Mouse (Mus musculus) forebrain, postnatal 0 days (tissue): ENCODE data around the gene N4bp2l1. TPM values are rescaled to one million over a fixed set of nuclear protein-coding genes. Genes with fewer than 3 reads are reported as not detected.
A peak's percentile ranks its signal among the peaks of the same experiment; 100 is the strongest.

ENCODE experiments used
- ATAC-seq: fragments of 200-750 bp; cut with Nextera tagmentation; 2 replicates; pipeline ENCODE4 v1.8.0; 2017; ENCODE audit warnings: mild to moderate bottlenecking, moderate library complexity
- DNase-seq: peaks from one replicate; pipeline ENCODE4 v3.0.0-alpha.2; 2015
- H3K27ac ChIP-seq: fragments of 300-500 bp; sonication (generic); 2 replicates; pipeline ENCODE4 v1.5.1; 2014; ENCODE audit warnings: low read depth, mild to moderate bottlenecking, antibody characterized with exemption, low read length, moderate library complexity, mixed read lengths
- H3K27me3 ChIP-seq: fragments of 300-500 bp; sonication (generic); 2 replicates; pipeline ENCODE4 v1.6.1; 2014; ENCODE audit warnings: mild to moderate bottlenecking, low read length, mixed read lengths; ENCODE audit not compliant: insufficient read depth
- H3K36me3 ChIP-seq: fragments of 300-500 bp; sonication (generic); 2 replicates; pipeline ENCODE4 v1.6.1; 2014; ENCODE audit warnings: mild to moderate bottlenecking, moderate library complexity; ENCODE audit not compliant: insufficient read depth
- H3K4me1 ChIP-seq: fragments of 300-500 bp; sonication (generic); 2 replicates; pipeline ENCODE4 v1.6.1; 2014; ENCODE audit warnings: antibody characterized with exemption; ENCODE audit not compliant: insufficient read depth
- H3K4me2 ChIP-seq: fragments of 300-500 bp; sonication (generic); 2 replicates; pipeline ENCODE4 v1.6.1; 2014; ENCODE audit warnings: low read depth, mild to moderate bottlenecking, moderate library complexity
- H3K4me3 ChIP-seq: fragments of 300-500 bp; sonication (generic); 2 replicates; pipeline ENCODE4 v1.5.1; 2014; ENCODE audit warnings: low read depth, low read length, mixed read lengths
- H3K9ac ChIP-seq: fragments of 300-500 bp; sonication (generic); 2 replicates; pipeline ENCODE4 v1.6.1; 2014; ENCODE audit warnings: mild to moderate bottlenecking
- H3K9me3 ChIP-seq: fragments of 300-500 bp; sonication (generic); 2 replicates; pipeline ENCODE4 v1.6.1; 2016; ENCODE audit warnings: low read length
- CTCF ChIP-seq: sonication (generic); IDR thresholded peaks from 2 replicates; pipeline ENCODE4 v1.5.1; 2016; ENCODE audit warnings: antibody characterized with exemption, control low read depth, low read depth
- WGBS: fragments of 180-500 bp; shearing (Covaris S2); extraction: QIAGEN DNeasy Blood & Tissue Kit; methylation state at CpG from one replicate; pipeline ENCODE4 v1.1.7; 2014; 5-methylcytosine and 5-hydroxymethylcytosine counted together
- polyA plus RNA-seq: library from polyadenylated mRNA; unstranded; fragments of >200 nt; fragmentation: Nextera tagmentation; extraction: Ambion mirVana; gene quantifications from 2 replicates; pipeline ENCODE4 v1.2.1, GENCODE M21; 2015
- total RNA-seq: library from RNA; depleted of rRNA; stranded (reverse); fragments of >200 nt; gene quantifications from 2 replicates; pipeline ENCODE4 v1.2.3, GENCODE M21; 2014

Gene N4bp2l1
- total and polyA plus RNA-seq, 2 experiments from 2014 or later = 27.4 to 28.0 TPM

DNA sequence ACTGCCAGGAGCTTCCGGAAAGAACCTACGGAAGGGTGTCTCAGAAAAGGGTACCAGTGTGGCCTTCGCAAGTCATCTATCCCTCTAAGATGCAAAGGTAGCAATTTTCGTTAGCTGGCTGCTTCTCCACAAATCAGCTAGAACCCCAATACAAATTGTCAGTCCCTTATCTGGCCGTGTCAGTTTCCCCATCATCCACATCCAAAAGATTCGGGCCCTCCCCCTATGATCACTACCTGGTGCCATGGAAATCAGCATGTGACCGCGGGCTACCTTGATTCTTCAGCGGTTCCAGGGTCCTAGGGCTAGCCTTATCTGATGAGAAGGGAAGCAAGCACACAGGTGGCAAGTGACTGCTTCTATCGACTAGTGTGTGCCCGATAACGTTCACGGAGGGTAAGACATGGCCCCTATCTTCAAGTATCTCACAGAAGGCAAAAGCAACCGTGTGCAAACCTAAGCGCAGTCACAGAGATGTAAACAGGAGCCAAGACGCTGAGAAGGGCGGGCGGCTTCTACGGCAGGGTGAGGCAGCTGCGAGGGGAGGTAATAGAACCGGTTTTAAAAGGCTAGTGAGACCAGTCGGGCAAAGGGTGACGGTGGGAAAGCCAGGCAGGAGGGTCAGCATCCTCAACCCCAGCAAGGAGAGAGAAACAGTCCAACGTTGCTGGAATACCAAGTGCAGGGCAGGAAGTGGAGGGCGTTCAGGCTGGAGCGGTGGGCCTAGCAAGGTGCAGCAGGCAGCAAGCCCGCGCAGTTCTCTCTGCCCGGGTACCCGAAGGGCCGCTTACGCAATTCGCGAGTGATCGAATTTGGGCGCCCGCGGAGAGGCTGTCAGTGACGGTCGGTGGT lies 3.9 kb downstream of the N4bp2l1 start:
- Histone ChIP-seq H3K27ac (peak overlapping the region; percentile 46; the same call in 1 of the 2 replicates), H3K9me3 (no peaks in the 10 kb centered on the region), H3K27me3 (0 out of 2 replicates have a peak, but pooled peaks cover 3% of the 10 kb centered on the region), H3K9ac (peak overlapping the region; percentile 82), H3K4me3 (peak overlapping the region; percentile 80), H3K4me1 (no peaks in the 10 kb centered on the region; the same call in 1 of the 2 replicates), H3K36me3 (no peaks in the 10 kb centered on the region; the same call in 1 of the 2 replicates), H3K4me2 (peak overlapping the region; percentile 95)
- no peak for TF ChIP-seq CTCF
- DNase-seq (peak; percentile 45), ATAC-seq (peak; percentile 28)
- 16% methylated on average over 40 of the region's 40 CpGs for WGBS

DNA sequence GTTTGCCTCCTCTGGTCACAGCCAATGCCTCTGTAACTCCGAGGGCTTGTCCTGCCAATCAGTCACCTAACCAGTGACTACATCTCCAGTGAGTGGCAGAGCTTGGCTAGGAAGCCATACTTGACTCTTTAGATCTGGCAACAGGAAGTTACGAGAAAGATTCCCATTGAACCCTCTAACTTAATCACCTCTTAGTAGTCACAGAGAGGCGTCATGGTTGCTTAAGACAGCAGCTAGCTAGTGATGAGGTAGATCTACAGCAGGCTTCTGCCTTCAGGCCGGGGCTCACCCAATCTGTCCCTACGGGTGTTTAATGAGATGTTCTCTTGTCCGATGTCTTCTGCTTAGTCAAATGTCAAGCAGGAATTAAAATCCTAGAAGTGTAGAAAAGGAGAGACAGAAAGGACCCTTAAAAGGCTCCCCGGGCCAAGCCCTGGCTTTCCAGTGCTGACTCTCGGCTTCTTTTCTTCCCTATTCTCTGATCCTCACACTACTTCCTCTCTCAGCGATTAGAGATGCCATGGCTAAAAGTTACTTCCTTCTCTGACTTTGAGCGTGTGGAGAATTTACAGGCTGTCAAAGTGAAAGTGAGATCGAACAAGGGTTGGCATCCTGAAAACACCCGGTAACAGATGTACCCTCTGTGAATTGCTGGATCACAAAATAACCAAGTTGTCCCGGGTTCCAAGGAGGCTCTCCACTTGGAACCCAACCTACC lies 4.6 kb downstream of the N4bp2l1 start:
- peak overlapping the region; percentile 95 for H3K4me2 ChIP-seq
- H3K27me3 ChIP-seq = 0 out of 2 replicates have a peak, but pooled peaks cover 3% of the 10 kb centered on the region
- peak overlapping the region; percentile 80 for H3K4me3 ChIP-seq
- DNase-seq (no peak), ATAC-seq (no peak)
- no peaks in the 10 kb centered on the region for H3K9me3 ChIP-seq
- no peak for TF ChIP-seq CTCF
- 76% methylated on average over 13 of the region's 13 CpGs for WGBS
- no peaks in the 10 kb centered on the region; the same call in 1 of the 2 replicates for H3K4me1 ChIP-seq
- H3K27ac ChIP-seq = no peak overlapping the region
- H3K9ac ChIP-seq = no peak overlapping the region
- no peaks in the 10 kb centered on the region; the same call in 1 of the 2 replicates for H3K36me3 ChIP-seq

DNA sequence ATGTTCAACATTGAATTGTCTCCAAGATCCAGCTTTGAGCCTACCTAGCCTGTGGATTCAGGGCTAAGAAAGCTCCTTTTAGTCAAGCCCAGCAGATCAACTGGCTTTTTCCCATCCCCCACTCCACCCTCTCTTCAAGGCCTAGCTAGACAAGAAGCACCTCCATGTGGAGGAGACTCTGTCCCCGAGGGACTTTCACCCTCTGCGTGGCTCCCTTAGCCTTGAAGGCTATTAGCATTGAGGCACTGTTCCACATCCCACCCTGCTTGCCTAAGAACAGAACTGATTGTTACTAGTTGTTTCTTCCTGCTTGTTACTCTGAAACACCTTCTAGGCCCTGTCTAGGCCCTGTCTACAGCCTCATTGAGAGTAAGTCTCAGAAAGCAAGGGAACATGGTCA lies 7.0 kb downstream of the N4bp2l1 start:
- WGBS = 70% methylated on average over 2 of the region's 2 CpGs
- H3K4me1 ChIP-seq = no peaks in the 10 kb centered on the region; the same call in 1 of the 2 replicates
- no peaks in the 10 kb centered on the region; the same call in 1 of the 2 replicates for H3K36me3 ChIP-seq
- H3K4me2 ChIP-seq = no peak overlapping the region
- H3K4me3 ChIP-seq = no peak overlapping the region
- no peak overlapping the region for H3K9ac ChIP-seq
- H3K9me3 ChIP-seq = no peaks in the 10 kb centered on the region
- ATAC-seq (no peak), DNase-seq (no peak)
- H3K27ac ChIP-seq = no peak overlapping the region
- TF ChIP-seq CTCF = no peak
- H3K27me3 ChIP-seq = no peaks in the 10 kb centered on the region

GRCm38 (mm10) chr5:150584337-150584729 lies 12.7 kb downstream of the N4bp2l1 start:
- WGBS = 48% methylated on average over 6 of the region's 6 CpGs
- no peak for TF ChIP-seq CTCF

GRCm38 (mm10) chr5:150583622-150584336 lies 13.2 kb downstream of the N4bp2l1 start:
- Histone ChIP-seq H3K36me3 (no peaks in the 10 kb centered on the region), H3K4me1 (no peaks in the 10 kb centered on the region), H3K4me2 (no peak overlapping the region), H3K9me3 (no peaks in the 10 kb centered on the region), H3K4me3 (no peak overlapping the region), H3K27ac (no peak overlapping the region), H3K9ac (no peak overlapping the region), H3K27me3 (no peaks in the 10 kb centered on the region)
- 65% methylated on average over 5 of the region's 5 CpGs for WGBS
- ATAC-seq (peak; percentile 53), DNase-seq (no peak)
- no peak for TF ChIP-seq CTCF

More at GRCm38 (mm10) chr5:150584337-150584729, 12.7 kb downstream of the N4bp2l1 start:
- Histone ChIP-seq H3K27ac (no peak overlapping the region), H3K4me1 (no peaks in the 10 kb centered on the region), H3K27me3 (no peaks in the 10 kb centered on the region), H3K9me3 (no peaks in the 10 kb centered on the region), H3K36me3 (no peaks in the 10 kb centered on the region), H3K4me3 (no peak overlapping the region), H3K9ac (no peak overlapping the region), H3K4me2 (no peak overlapping the region)
- no peak for DNase-seq
- no peak for ATAC-seq

DNA sequence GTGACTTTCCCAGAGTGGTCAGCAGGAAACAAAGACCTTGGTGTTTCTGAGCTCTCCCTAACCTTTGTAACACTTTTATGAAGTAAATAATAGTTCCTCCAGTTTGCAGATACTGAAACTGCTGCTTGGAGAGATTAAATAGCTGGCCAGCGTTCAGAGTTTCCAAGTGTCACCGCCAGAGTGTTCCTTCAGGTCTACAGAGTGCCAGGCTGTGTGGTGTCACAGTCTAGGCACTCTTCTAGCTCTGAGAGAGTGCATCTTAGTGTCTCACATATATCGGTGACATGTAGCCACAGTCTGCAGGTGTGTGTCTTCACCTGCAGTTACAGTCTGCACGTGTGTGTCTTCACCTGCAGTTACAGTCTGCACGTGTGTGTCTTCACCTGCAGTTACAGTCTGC lies 13.8 kb downstream of the N4bp2l1 start:
- 77% methylated on average over 5 of the region's 5 CpGs for WGBS

More for the DNA sequence above, 13.8 kb downstream of the N4bp2l1 start:
- no peak for DNase-seq
- Histone ChIP-seq H3K4me1 (no peaks in the 10 kb centered on the region), H3K9me3 (no peaks in the 10 kb centered on the region), H3K27me3 (no peaks in the 10 kb centered on the region), H3K9ac (no peak overlapping the region), H3K4me3 (no peak overlapping the region), H3K36me3 (no peaks in the 10 kb centered on the region), H3K27ac (no peak overlapping the region), H3K4me2 (no peak overlapping the region)
- no peak for TF ChIP-seq CTCF
- no peak for ATAC-seq
